Mouse (Mus musculus): ENCODE measurements around the gene Ndufaf4.
"Not testable (repeated sequence)": the region's sequence is repeated elsewhere in the genome, so short reads cannot be mapped to it uniquely, and the experiment has no call there.

Ndufaf4 gene

GRCm38 (mm10) chr4:24897851-24898515, at the start of gene Ndufaf4:
TSS of gene Ndufaf4 (plus strand) at chr4:24898083.
- DNase-seq (ENCODE audit: extremely low read depth, low read depth, low spot score) = peak; percentile 28

GRCm38 (mm10) chr4:24850401-24851325, 47.2 kb upstream of the Ndufaf4 start, which contains the start of gene Klhl32:
TSS of gene Klhl32 (minus strand) at chr4:24851124.
- DNase-seq (ENCODE audit: extremely low read depth, low read depth, low spot score) = no peak

- no peak for DNase-seq (ENCODE audit: extremely low read depth, low read depth, low spot score)
These were observed 32.2 kb upstream of the Ndufaf4 start for GRCm38 (mm10) chr4:24865691-24866090.

- DNase-seq (ENCODE audit: extremely low read depth, low read depth, low spot score) = peak; percentile 79
These were observed 28.7 kb upstream of the Ndufaf4 start for GRCm38 (mm10) chr4:24869230-24869629.

- DNase-seq (ENCODE audit: extremely low read depth, low read depth, low spot score) = not testable (repeated sequence)
These were observed 8.5 kb upstream of the Ndufaf4 start for GRCm38 (mm10) chr4:24889386-24889785.

- DNase-seq (ENCODE audit: extremely low read depth, low read depth, low spot score) = not testable (repeated sequence)
These were observed 5.6 kb upstream of the Ndufaf4 start for GRCm38 (mm10) chr4:24892293-24892692.

GRCm38 (mm10) chr4:24894625-24895024, 3.3 kb upstream of the Ndufaf4 start:
- no peak for DNase-seq (ENCODE audit: extremely low read depth, low read depth, low spot score)

GRCm38 (mm10) chr4:24896829-24897228, 1.1 kb upstream of the Ndufaf4 start:
- DNase-seq (ENCODE audit: extremely low read depth, low read depth, low spot score) = peak; percentile 7

- no peak for DNase-seq (ENCODE audit: extremely low read depth, low read depth, low spot score)
These were observed 532 bp upstream of the Ndufaf4 start for GRCm38 (mm10) chr4:24897351-24897750.

- DNase-seq (ENCODE audit: extremely low read depth, low read depth, low spot score) = no peak
These were observed 753 bp downstream of the Ndufaf4 start for GRCm38 (mm10) chr4:24898636-24899035.

- DNase-seq (ENCODE audit: extremely low read depth, low read depth, low spot score) = no peak
These were observed 1.3 kb downstream of the Ndufaf4 start for GRCm38 (mm10) chr4:24899146-24899545.

GRCm38 (mm10) chr4:24907745-24908144, 9.9 kb downstream of the Ndufaf4 start:
- DNase-seq (ENCODE audit: extremely low read depth, low read depth, low spot score) = no peak

- DNase-seq (ENCODE audit: extremely low read depth, low read depth, low spot score) = no peak
These were observed 17.7 kb downstream of the Ndufaf4 start for GRCm38 (mm10) chr4:24915631-24916030.

GRCm38 (mm10) chr4:24920006-24920577, 22.2 kb downstream of the Ndufaf4 start:
- DNase-seq (ENCODE audit: extremely low read depth, low read depth, low spot score) = no peak

- DNase-seq (ENCODE audit: extremely low read depth, low read depth, low spot score) = no peak
These were observed 26.8 kb downstream of the Ndufaf4 start for GRCm38 (mm10) chr4:24924726-24925125.

GRCm38 (mm10) chr4:24928260-24928780, 30.4 kb downstream of the Ndufaf4 start:
- no peak for DNase-seq (ENCODE audit: extremely low read depth, low read depth, low spot score)

GRCm38 (mm10) chr4:24928926-24929325, 31.0 kb downstream of the Ndufaf4 start:
- no peak for DNase-seq (ENCODE audit: extremely low read depth, low read depth, low spot score)

- DNase-seq (ENCODE audit: extremely low read depth, low read depth, low spot score) = no peak
These were observed 45.0 kb downstream of the Ndufaf4 start for GRCm38 (mm10) chr4:24942728-24943424.
